Mouse (Mus musculus) forebrain, embryonic 15.5 days (tissue): ENCODE measurements around the gene Yes1. TPM values are rescaled to one million over a fixed set of nuclear protein-coding genes. Genes with fewer than 3 reads are reported as not detected.
A peak's percentile ranks its signal among the peaks of the same experiment; 100 is the strongest.
"Not testable (repeated sequence)": the region's sequence is repeated elsewhere in the genome, so short reads cannot be mapped to it uniquely, and the experiment has no call there.

Source experiments
- ATAC-seq: fragments of 200-750 bp; cut with Nextera tagmentation; replicated peaks from 2 replicates; pipeline ENCODE4 v1.8.0; 2017; ENCODE audit warnings: mild to moderate bottlenecking, moderate TSS enrichment, moderate library complexity
- H3K27ac ChIP-seq: fragments of 300-500 bp; sonication (generic); replicated peaks from 2 replicates; pipeline ENCODE4 v1.5.1; 2015; ENCODE audit warnings: mild to moderate bottlenecking, inconsistent platforms
- H3K27me3 ChIP-seq: fragments of 300-500 bp; sonication (generic); 2 replicates; pipeline ENCODE4 v1.6.1; 2015; ENCODE audit warnings: inconsistent platforms
- H3K36me3 ChIP-seq: fragments of 300-500 bp; sonication (generic); 2 replicates; pipeline ENCODE4 v1.6.1; 2015; ENCODE audit warnings: mild to moderate bottlenecking, inconsistent platforms
- H3K4me1 ChIP-seq: fragments of 300-500 bp; sonication (generic); 2 replicates; pipeline ENCODE4 v1.6.1; 2015; ENCODE audit warnings: inconsistent platforms
- H3K4me2 ChIP-seq: fragments of 300-500 bp; sonication (generic); replicated peaks from 2 replicates; pipeline ENCODE4 v1.6.1; 2015; ENCODE audit warnings: mild to moderate bottlenecking, inconsistent platforms
- H3K4me3 ChIP-seq: fragments of 300-500 bp; sonication (generic); 2 replicates; pipeline ENCODE4 v1.5.1; 2015; ENCODE audit warnings: mild to moderate bottlenecking, inconsistent platforms
- H3K9ac ChIP-seq: fragments of 300-500 bp; sonication (generic); replicated peaks from 2 replicates; pipeline ENCODE4 v1.6.1; 2015; ENCODE audit warnings: mild to moderate bottlenecking, inconsistent platforms
- H3K9me3 ChIP-seq: fragments of 300-500 bp; sonication (generic); 2 replicates; pipeline ENCODE4 v1.6.1; 2016; ENCODE audit warnings: inconsistent platforms
- WGBS: fragments of 180-500 bp; shearing (Covaris S2); methylation state at CpG from one replicate; pipeline ENCODE4 v1.1.7; 2015; ENCODE audit warnings: mixed read lengths; 5-methylcytosine and 5-hydroxymethylcytosine counted together
- polyA plus RNA-seq: library from polyadenylated mRNA; unstranded; fragments of >200 nt; fragmentation: Nextera tagmentation; extraction: Ambion mirVana; gene quantifications from 2 replicates; pipeline ENCODE4 v1.2.1, GENCODE M21; 2015

The Yes1 gene
- polyA plus RNA-seq, 1 experiment from 2014 or later = 23.3 TPM

- WGBS = 69% methylated on average over 4 of the region's 4 CpGs
- ATAC-seq = no peak
- Histone ChIP-seq H3K4me3 (peak overlapping the region; percentile 60; the same call in 1 of the 2 replicates), H3K4me2 (peak overlapping the region; percentile 72), H3K9ac (no peak overlapping the region), H3K9me3 (no peaks in the 10 kb centered on the region), H3K27ac (peak overlapping the region; percentile 90; the same call in 1 of the 2 replicates), H3K27me3 (no peaks in the 10 kb centered on the region), H3K4me1 (peaks cover 13% of the 10 kb centered on the region), H3K36me3 (no peaks in the 10 kb centered on the region)
These were observed 101.5 kb downstream of the Yes1 start for GRCm38 (mm10) chr5:32712221-32713041.

- Histone ChIP-seq H3K9ac (peak overlapping the region; percentile 65), H3K9me3 (no peaks in the 10 kb centered on the region), H3K27ac (peak overlapping the region; percentile 90), H3K4me3 (peak overlapping the region; percentile 60), H3K4me2 (peak overlapping the region; percentile 72), H3K4me1 (peaks cover 13% of the 10 kb centered on the region), H3K27me3 (no peaks in the 10 kb centered on the region), H3K36me3 (no peaks in the 10 kb centered on the region)
- ATAC-seq = no peak
- 11% methylated on average over 2 of the region's 2 CpGs for WGBS
These were observed 102.2 kb downstream of the Yes1 start for GRCm38 (mm10) chr5:32713042-32713702.

- Histone ChIP-seq H3K36me3 (no peaks in the 10 kb centered on the region), H3K9ac (peak overlapping the region; percentile 65), H3K4me2 (peak overlapping the region; percentile 72), H3K27me3 (no peaks in the 10 kb centered on the region), H3K4me1 (peaks cover 13% of the 10 kb centered on the region), H3K4me3 (peak overlapping the region; percentile 60), H3K9me3 (no peaks in the 10 kb centered on the region), H3K27ac (peak overlapping the region; percentile 90)
- under 1% methylated on average over 55 of the region's 55 CpGs for WGBS
- ATAC-seq = peak; percentile 98
These were observed 102.9 kb downstream of the Yes1 start for GRCm38 (mm10) chr5:32713703-32714467.

- WGBS = 64% methylated on average over 1 of the region's 1 CpGs
- ATAC-seq = no peak
These were observed 106.8 kb downstream of the Yes1 start for GRCm38 (mm10) chr5:32717726-32718125.

GRCm38 (mm10) chr5:32718916-32719315 lies 107.9 kb downstream of the Yes1 start:
- Histone ChIP-seq H3K9me3 (no peaks in the 10 kb centered on the region), H3K27me3 (no peaks in the 10 kb centered on the region), H3K27ac (no peak overlapping the region), H3K4me2 (no peak overlapping the region), H3K4me1 (no peaks in the 10 kb centered on the region), H3K4me3 (no peak overlapping the region), H3K36me3 (no peaks in the 10 kb centered on the region), H3K9ac (no peak overlapping the region)
- no peak for ATAC-seq
- WGBS = 79% methylated on average over 6 of the region's 6 CpGs

More at GRCm38 (mm10) chr5:32717726-32718125, 106.8 kb downstream of the Yes1 start:
- H3K4me3 ChIP-seq = no peak overlapping the region
- no peaks in the 10 kb centered on the region for H3K9me3 ChIP-seq
- H3K4me1 ChIP-seq = peaks cover 7% of the 10 kb centered on the region
- no peak overlapping the region for H3K9ac ChIP-seq
- no peak overlapping the region for H3K27ac ChIP-seq
- H3K36me3 ChIP-seq = no peaks in the 10 kb centered on the region
- no peak overlapping the region for H3K4me2 ChIP-seq
- H3K27me3 ChIP-seq = no peaks in the 10 kb centered on the region

- 85% methylated on average over 9 of the region's 9 CpGs for WGBS
- Histone ChIP-seq H3K9ac (no peak overlapping the region), H3K27me3 (no peaks in the 10 kb centered on the region), H3K4me1 (no peaks in the 10 kb centered on the region), H3K9me3 (0 out of 2 replicates have a peak, but pooled peaks cover 2% of the 10 kb centered on the region), H3K4me3 (no peak overlapping the region), H3K27ac (no peak overlapping the region), H3K4me2 (no peak overlapping the region), H3K36me3 (no peaks in the 10 kb centered on the region)
- ATAC-seq = no peak
These were observed 109.4 kb downstream of the Yes1 start for GRCm38 (mm10) chr5:32720416-32720815.

- 0 out of 2 replicates have a peak, but pooled peaks cover 3% of the 10 kb centered on the region for H3K9me3 ChIP-seq
These were observed 110.3 kb downstream of the Yes1 start for GRCm38 (mm10) chr5:32721316-32721715.

GRCm38 (mm10) chr5:32722263-32722662 lies 111.3 kb downstream of the Yes1 start:
- Histone ChIP-seq H3K9ac (no peak overlapping the region), H3K9me3 (0 out of 2 replicates have a peak, but pooled peaks cover 3% of the 10 kb centered on the region), H3K27me3 (no peaks in the 10 kb centered on the region), H3K4me1 (no peaks in the 10 kb centered on the region), H3K36me3 (no peaks in the 10 kb centered on the region), H3K4me2 (no peak overlapping the region), H3K4me3 (no peak overlapping the region), H3K27ac (no peak overlapping the region)
- WGBS = 70% methylated on average over 7 of the region's 7 CpGs
- no peak for ATAC-seq

More at GRCm38 (mm10) chr5:32721316-32721715, 110.3 kb downstream of the Yes1 start:
- no peaks in the 10 kb centered on the region for H3K36me3 ChIP-seq
- no peak overlapping the region for H3K27ac ChIP-seq
- no peak overlapping the region for H3K9ac ChIP-seq
- WGBS = 73% methylated on average over 3 of the region's 3 CpGs
- ATAC-seq = no peak
- H3K4me3 ChIP-seq = no peak overlapping the region
- H3K4me1 ChIP-seq = no peaks in the 10 kb centered on the region
- no peaks in the 10 kb centered on the region for H3K27me3 ChIP-seq
- no peak overlapping the region for H3K4me2 ChIP-seq

- H3K4me1 ChIP-seq, ATAC-seq, H3K9me3 ChIP-seq, H3K9ac ChIP-seq, H3K4me2 ChIP-seq, H3K27ac ChIP-seq, H3K27me3 ChIP-seq, H3K4me3 ChIP-seq, H3K36me3 ChIP-seq: not testable (repeated sequence)
- 86% methylated on average over 8 of the region's 8 CpGs for WGBS
These were observed 111.7 kb downstream of the Yes1 start for GRCm38 (mm10) chr5:32722711-32723110.

GRCm38 (mm10) chr5:32723981-32724380 lies 113.0 kb downstream of the Yes1 start:
- no peaks in the 10 kb centered on the region for H3K36me3 ChIP-seq
- 0 out of 2 replicates have a peak, but pooled peaks cover 3% of the 10 kb centered on the region for H3K9me3 ChIP-seq
- no peak overlapping the region for H3K9ac ChIP-seq
- no peak overlapping the region for H3K4me3 ChIP-seq
- H3K4me2 ChIP-seq = no peak overlapping the region
- H3K27ac ChIP-seq = no peak overlapping the region
- H3K4me1 ChIP-seq = no peaks in the 10 kb centered on the region
- no peaks in the 10 kb centered on the region for H3K27me3 ChIP-seq
- 85% methylated on average over 7 of the region's 7 CpGs for WGBS
- no peak for ATAC-seq

GRCm38 (mm10) chr5:32725397-32725796 lies 114.4 kb downstream of the Yes1 start:
- not testable (repeated sequence) for H3K36me3 ChIP-seq, H3K4me1 ChIP-seq, H3K27ac ChIP-seq, H3K9ac ChIP-seq, H3K4me3 ChIP-seq, H3K9me3 ChIP-seq, ATAC-seq, H3K4me2 ChIP-seq, H3K27me3 ChIP-seq
- WGBS = 80% methylated on average over 3 of the region's 3 CpGs

GRCm38 (mm10) chr5:32728300-32728699 lies 117.3 kb downstream of the Yes1 start:
- no peak overlapping the region for H3K27ac ChIP-seq
- no peaks in the 10 kb centered on the region for H3K4me1 ChIP-seq
- no peaks in the 10 kb centered on the region for H3K36me3 ChIP-seq
- H3K9ac ChIP-seq = no peak overlapping the region
- H3K4me2 ChIP-seq = no peak overlapping the region
- H3K27me3 ChIP-seq = no peaks in the 10 kb centered on the region
- no peak overlapping the region for H3K4me3 ChIP-seq
- no peak for ATAC-seq
- WGBS = 94% methylated on average over 7 of the region's 7 CpGs
- 0 out of 2 replicates have a peak, but pooled peaks cover 3% of the 10 kb centered on the region for H3K9me3 ChIP-seq
